Mouse (Mus musculus): Measurements from ENCODE around the gene Gm6408. TPM values are rescaled to one million over a fixed set of nuclear protein-coding genes. Genes with fewer than 3 reads are reported as not detected.

The Gm6408 gene
- not detected for polyA plus RNA-seq (2017; shearing (Covaris generic))

GRCm38 (mm10) chr5:146481665-146482064 lies at the start of gene Gm6408:
Gm6408 (plus strand) TSS chr5:146481965.

GRCm38 (mm10) chr5:146491063-146491462 lies 9.3 kb downstream of the Gm6408 start, which contains the start of gene Gm6370:
Gm6370 (plus strand) TSS chr5:146491363.

GRCm38 (mm10) chr5:146502099-146502498 lies 20.3 kb downstream of the Gm6408 start, which contains the start of gene 4930449I24Rik:
4930449I24Rik (plus strand) TSS chr5:146502399.

GRCm38 (mm10) chr5:146513823-146514222 lies 32.1 kb downstream of the Gm6408 start, which contains the start of gene Gm3402:
Gm3402 (plus strand) TSS chr5:146514123.

GRCm38 (mm10) chr5:146525501-146525900 lies 43.7 kb downstream of the Gm6408 start, which contains the start of gene Gm3404:
Gm3404 (plus strand) TSS chr5:146525801.

Other genes starting within 250 kb of the Gm6408 start
- gene Wasf3, start 97.0 kb upstream of the Gm6408 start, polyA plus RNA-seq (2017; shearing (Covaris generic)) = not detected
- not detected for gene Gm6370, start 9.4 kb downstream of the Gm6408 start, polyA plus RNA-seq (2017; shearing (Covaris generic))
- gene 4930449I24Rik, start 20.4 kb downstream of the Gm6408 start, polyA plus RNA-seq (2017; shearing (Covaris generic)) = not detected
- not detected for gene Gm3402, start 32.2 kb downstream of the Gm6408 start, polyA plus RNA-seq (2017; shearing (Covaris generic))
- gene Gm3404, start 43.8 kb downstream of the Gm6408 start, polyA plus RNA-seq (2017; shearing (Covaris generic)) = not detected
- gene Gm3409, start 55.7 kb downstream of the Gm6408 start, polyA plus RNA-seq (2017; shearing (Covaris generic)) = not detected
- gene Gm3415, start 74.2 kb downstream of the Gm6408 start, polyA plus RNA-seq (2017; shearing (Covaris generic)) = not detected
- not detected for gene Gpr12, start 103.3 kb downstream of the Gm6408 start, polyA plus RNA-seq (2017; shearing (Covaris generic))

Measured in CD4-positive, CD25-positive, alpha-beta regulatory T cell, adult 9 weeks (primary cell).